Mouse (Mus musculus) embryonic facial prominence, embryonic 14.5 days (tissue): Measurements from ENCODE around the gene Pdzk1ip1. TPM values are rescaled to one million over a fixed set of nuclear protein-coding genes. Genes with fewer than 3 reads are reported as not detected.

Source experiments
- ATAC-seq: fragments of 200-750 bp; cut with Nextera tagmentation; 2 replicates; pipeline ENCODE4 v1.8.0; 2017; ENCODE audit warnings: low read depth, moderate number of reproducible peaks, moderate TSS enrichment
- DNase-seq: peaks from one replicate; pipeline ENCODE4 v3.0.0-alpha.2; 2015; ENCODE audit warnings: low spot score
- H3K27ac ChIP-seq: fragments of 300-500 bp; sonication (generic); replicated peaks from 2 replicates; pipeline ENCODE4 v1.5.1; 2014; ENCODE audit warnings: low read depth, mild to moderate bottlenecking, low read length, moderate library complexity
- H3K27me3 ChIP-seq: fragments of 300-500 bp; sonication (generic); replicated peaks from 2 replicates; pipeline ENCODE4 v1.6.1; 2014; ENCODE audit warnings: low read length; ENCODE audit not compliant: control insufficient read depth, insufficient read depth
- H3K36me3 ChIP-seq: fragments of 300-500 bp; sonication (generic); 2 replicates; pipeline ENCODE4 v1.6.1; 2014; ENCODE audit warnings: low read length, mixed read lengths; ENCODE audit not compliant: control insufficient read depth, insufficient read depth
- H3K4me1 ChIP-seq: fragments of 300-500 bp; sonication (generic); 2 replicates; pipeline ENCODE4 v1.6.1; 2014; ENCODE audit warnings: antibody characterized with exemption, low read length; ENCODE audit not compliant: control insufficient read depth, insufficient read depth
- H3K4me2 ChIP-seq: fragments of 300-500 bp; sonication (generic); 2 replicates; pipeline ENCODE4 v1.6.1; 2014; ENCODE audit warnings: low read depth, mild to moderate bottlenecking, low read length, moderate library complexity, mixed read lengths
- H3K4me3 ChIP-seq: fragments of 300-500 bp; sonication (generic); 2 replicates; pipeline ENCODE4 v1.5.1; 2014; ENCODE audit warnings: low read depth, mild to moderate bottlenecking, low read length
- H3K9ac ChIP-seq: fragments of 300-500 bp; sonication (generic); 2 replicates; pipeline ENCODE4 v1.6.1; 2014; ENCODE audit warnings: low read depth, mild to moderate bottlenecking, low read length, moderate library complexity, mixed read lengths
- H3K9me3 ChIP-seq: fragments of 300-500 bp; sonication (generic); 2 replicates; pipeline ENCODE4 v1.6.1; 2016; ENCODE audit warnings: low read length; ENCODE audit not compliant: control insufficient read depth
- WGBS: fragments of 180-500 bp; shearing (Covaris S2); extraction: QIAGEN DNeasy Blood & Tissue Kit; methylation state at CpG from one replicate; pipeline ENCODE4 v1.1.7; 2014; 5-methylcytosine and 5-hydroxymethylcytosine counted together
- polyA plus RNA-seq: library from polyadenylated mRNA; unstranded; fragments of >200 nt; fragmentation: Nextera tagmentation; extraction: Ambion mirVana; gene quantifications from 2 replicates; pipeline ENCODE4 v1.2.1, GENCODE M21; 2014

Gene Pdzk1ip1
- polyA plus RNA-seq, 1 experiment from 2014 or later = 18.5 TPM

DNA sequence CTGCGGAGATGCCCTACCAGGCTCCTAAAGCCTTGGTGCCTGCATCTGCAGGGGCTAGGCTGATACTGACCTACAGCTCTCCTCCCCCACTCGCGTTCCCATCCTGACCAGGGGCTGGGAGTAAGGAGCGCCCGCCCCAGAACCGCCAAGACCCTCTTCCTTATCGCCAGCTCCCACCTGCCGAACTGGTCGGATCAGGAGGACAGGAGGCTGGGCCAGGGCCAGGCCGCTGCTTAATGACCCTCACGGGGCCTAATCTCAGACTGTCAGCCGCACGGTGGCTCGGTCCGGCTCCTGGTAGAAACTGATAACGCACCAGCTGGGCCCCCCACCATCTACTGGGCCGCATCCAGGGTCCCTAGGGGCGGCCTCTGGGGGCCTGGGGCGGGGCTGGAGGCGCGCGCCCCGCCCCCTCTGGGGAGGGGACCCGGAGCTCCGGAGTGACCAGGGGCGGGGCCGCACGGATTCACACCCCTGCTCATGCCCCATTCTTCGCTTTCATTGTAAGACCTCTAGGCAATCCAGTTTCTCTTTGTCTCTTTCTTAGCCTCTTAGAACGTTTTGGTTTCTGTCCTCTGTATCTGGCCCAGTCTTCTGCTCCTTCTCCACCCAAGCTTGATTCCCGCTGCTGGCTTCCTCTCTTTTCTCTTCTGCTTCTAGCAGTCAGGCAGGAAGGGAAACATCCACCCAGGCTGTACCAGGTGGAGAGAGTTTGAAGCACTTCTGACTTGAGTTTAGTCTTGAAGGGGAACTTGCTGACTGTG lies 7.3 kb downstream of the Pdzk1ip1 start:
- ATAC-seq (peak; percentile 42; the same call in 1 of the 2 replicates), DNase-seq (peak; percentile 21)
- Histone ChIP-seq H3K4me3 (peak overlapping the region; percentile 33), H3K4me1 (peaks cover 9% of the 10 kb centered on the region; the same call in 1 of the 2 replicates), H3K4me2 (peak overlapping the region; percentile 77), H3K9me3 (no peaks in the 10 kb centered on the region), H3K27me3 (peaks cover 41% of the 10 kb centered on the region), H3K36me3 (no peaks in the 10 kb centered on the region), H3K9ac (peak overlapping the region; percentile 49), H3K27ac (peak overlapping the region; percentile 15; the same call in 1 of the 2 replicates)
- WGBS = 2% methylated on average over 29 of the region's 31 CpGs

DNA sequence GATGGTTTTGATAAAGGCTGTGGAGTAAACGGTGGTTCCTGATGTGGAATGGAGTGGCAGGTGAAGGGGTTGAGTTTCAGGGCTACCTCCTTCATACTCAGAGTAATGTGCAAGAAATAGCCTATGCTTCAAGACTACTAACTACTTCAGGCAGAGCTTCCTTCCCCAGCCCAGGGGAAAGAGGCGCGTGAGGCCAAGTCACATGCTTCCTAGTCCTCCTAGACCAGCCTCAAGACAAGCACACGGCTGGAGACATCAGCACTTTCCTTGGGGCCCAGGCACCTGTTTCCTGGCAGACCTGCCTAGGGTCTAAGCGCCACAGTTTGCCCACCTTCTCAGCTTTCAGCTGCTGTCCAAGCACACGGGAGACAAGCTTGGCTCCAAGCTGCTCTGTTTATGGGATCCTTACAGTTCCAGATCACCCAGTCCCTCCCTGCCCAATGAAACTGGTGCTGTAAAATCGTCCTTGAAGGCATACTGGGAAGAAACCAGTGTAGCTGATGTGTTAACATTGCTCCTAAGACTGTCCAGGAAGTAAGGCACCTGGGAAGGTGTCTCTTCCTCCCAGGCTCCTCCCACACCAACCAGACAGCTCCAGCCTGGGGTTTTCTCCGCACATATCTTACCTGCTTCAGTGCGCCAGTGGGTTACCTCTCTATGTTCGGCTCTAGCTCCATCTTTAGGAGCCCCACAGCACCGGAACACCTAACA lies 8.1 kb downstream of the Pdzk1ip1 start:
- peak overlapping the region; percentile 9 for H3K4me3 ChIP-seq
- no peak for DNase-seq
- no peaks in the 10 kb centered on the region for H3K36me3 ChIP-seq
- H3K4me2 ChIP-seq = peak overlapping the region; percentile 77
- 10% methylated on average over 11 of the region's 11 CpGs for WGBS
- H3K27me3 ChIP-seq = peaks cover 41% of the 10 kb centered on the region
- no peak overlapping the region for H3K27ac ChIP-seq
- no peak overlapping the region for H3K9ac ChIP-seq
- peaks cover 9% of the 10 kb centered on the region; the same call in 1 of the 2 replicates for H3K4me1 ChIP-seq
- no peak for ATAC-seq
- H3K9me3 ChIP-seq = no peaks in the 10 kb centered on the region

DNA sequence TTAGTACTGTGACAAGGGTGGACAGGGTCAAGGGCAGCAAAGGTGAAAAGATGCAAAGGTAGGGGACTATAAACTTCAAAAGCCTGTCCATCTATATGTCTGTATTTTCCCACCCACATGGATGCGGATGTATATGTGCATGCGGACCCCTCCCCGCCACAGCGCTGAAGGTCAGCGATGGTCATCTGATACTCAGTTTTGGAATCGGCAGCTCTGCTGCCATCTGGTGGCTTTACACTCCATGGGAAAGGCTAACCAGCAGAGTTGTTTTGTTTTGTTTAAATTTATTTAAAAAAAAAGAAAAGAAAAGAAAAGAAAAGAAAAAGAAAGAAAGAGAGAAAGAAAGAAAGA lies 8.6 kb downstream of the Pdzk1ip1 start:
- H3K9me3 ChIP-seq = no peaks in the 10 kb centered on the region
- no peak overlapping the region for H3K9ac ChIP-seq
- peaks cover 9% of the 10 kb centered on the region; the same call in 1 of the 2 replicates for H3K4me1 ChIP-seq
- H3K4me3 ChIP-seq = peak overlapping the region; percentile 9; the same call in 1 of the 2 replicates
- DNase-seq (peak; percentile 19), ATAC-seq (no peak)
- 0% methylated on average over 6 of the region's 6 CpGs for WGBS
- H3K36me3 ChIP-seq = no peaks in the 10 kb centered on the region
- H3K27me3 ChIP-seq = peaks cover 41% of the 10 kb centered on the region
- H3K4me2 ChIP-seq = peak overlapping the region; percentile 37
- no peak overlapping the region for H3K27ac ChIP-seq

DNA sequence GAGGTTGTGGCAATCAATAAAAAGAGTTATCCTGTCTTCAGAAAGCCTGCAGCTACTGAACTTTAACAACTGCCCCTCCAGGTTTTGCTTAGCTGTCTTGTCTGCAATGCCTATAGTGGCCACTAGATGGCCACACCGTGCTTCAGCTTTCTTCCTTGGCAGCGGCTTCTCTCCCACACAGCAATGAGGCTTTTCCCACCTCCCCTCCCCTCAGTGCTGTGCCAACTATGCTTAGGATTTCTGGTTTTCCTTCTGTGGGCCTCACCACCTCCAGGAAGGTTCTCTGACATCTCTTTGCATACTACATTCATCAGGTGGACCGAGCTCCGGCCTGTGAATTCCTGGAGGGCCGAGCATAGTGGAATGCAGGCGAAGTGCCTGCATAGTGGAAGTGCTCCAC lies 13.2 kb downstream of the Pdzk1ip1 start:
- DNase-seq (peak; percentile 77), ATAC-seq (0 out of 2 replicates have a peak, but pooled peaks have one; percentile 53)
- Histone ChIP-seq H3K4me1 (no peaks in the 10 kb centered on the region), H3K36me3 (no peaks in the 10 kb centered on the region), H3K4me3 (no peak overlapping the region), H3K27me3 (peaks cover 12% of the 10 kb centered on the region), H3K27ac (no peak overlapping the region), H3K9me3 (no peaks in the 10 kb centered on the region), H3K4me2 (peak overlapping the region; percentile 37; the same call in 1 of the 2 replicates), H3K9ac (no peak overlapping the region)
- 36% methylated on average over 6 of the region's 6 CpGs for WGBS

DNA sequence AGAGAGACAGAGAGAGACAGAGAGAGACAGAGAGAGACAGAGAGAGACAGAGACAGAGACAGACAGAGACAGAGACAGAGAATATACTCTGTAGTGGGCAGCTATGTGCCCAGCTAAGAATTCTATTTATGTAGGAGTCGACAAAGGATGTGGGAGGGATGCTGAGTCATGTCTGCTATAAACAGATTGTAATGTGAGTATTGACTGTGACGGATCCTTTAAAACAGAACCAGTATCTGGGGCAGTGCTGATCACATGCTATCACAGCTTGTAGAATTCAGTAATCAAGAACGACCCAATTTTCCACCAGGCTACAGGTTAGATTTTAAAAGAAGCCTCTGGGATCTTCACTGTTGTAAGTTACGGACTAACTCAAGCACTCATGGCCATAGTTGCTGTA lies 15.0 kb downstream of the Pdzk1ip1 start:
- Histone ChIP-seq H3K27me3 (no peaks in the 10 kb centered on the region), H3K4me1 (no peaks in the 10 kb centered on the region), H3K4me3 (no peak overlapping the region), H3K9ac (no peak overlapping the region), H3K27ac (no peak overlapping the region), H3K4me2 (no peak overlapping the region), H3K36me3 (no peaks in the 10 kb centered on the region), H3K9me3 (no peaks in the 10 kb centered on the region)
- no peak for ATAC-seq
- no peak for DNase-seq
- WGBS = 48% methylated on average over 4 of the region's 4 CpGs

DNA sequence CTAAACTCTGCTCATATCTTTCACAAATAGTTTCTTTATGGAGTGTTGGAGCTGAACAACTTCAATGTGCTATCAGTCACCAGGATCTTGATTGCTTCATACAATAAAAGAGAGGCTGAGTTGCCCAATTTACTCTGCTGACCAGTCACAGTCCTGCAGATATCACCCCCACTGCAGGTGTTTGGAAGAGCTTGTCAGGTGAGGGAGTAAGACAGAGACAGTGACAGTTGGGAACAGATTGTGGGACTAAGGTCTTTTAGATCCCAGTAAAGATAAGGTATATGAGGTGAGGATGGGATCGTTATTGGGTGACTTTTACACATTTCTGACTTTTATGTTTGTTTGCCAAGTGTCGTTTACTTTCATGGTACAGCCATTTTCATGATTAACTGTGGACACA lies 22.7 kb downstream of the Pdzk1ip1 start:
- H3K9ac ChIP-seq = no peak overlapping the region
- H3K27ac ChIP-seq = no peak overlapping the region
- WGBS = 75% methylated on average over 2 of the region's 2 CpGs
- ATAC-seq (no peak), DNase-seq (no peak)
- H3K36me3 ChIP-seq = no peaks in the 10 kb centered on the region
- H3K9me3 ChIP-seq = no peaks in the 10 kb centered on the region
- no peaks in the 10 kb centered on the region for H3K27me3 ChIP-seq
- H3K4me1 ChIP-seq = no peaks in the 10 kb centered on the region
- H3K4me3 ChIP-seq = no peak overlapping the region
- no peak overlapping the region for H3K4me2 ChIP-seq

DNA sequence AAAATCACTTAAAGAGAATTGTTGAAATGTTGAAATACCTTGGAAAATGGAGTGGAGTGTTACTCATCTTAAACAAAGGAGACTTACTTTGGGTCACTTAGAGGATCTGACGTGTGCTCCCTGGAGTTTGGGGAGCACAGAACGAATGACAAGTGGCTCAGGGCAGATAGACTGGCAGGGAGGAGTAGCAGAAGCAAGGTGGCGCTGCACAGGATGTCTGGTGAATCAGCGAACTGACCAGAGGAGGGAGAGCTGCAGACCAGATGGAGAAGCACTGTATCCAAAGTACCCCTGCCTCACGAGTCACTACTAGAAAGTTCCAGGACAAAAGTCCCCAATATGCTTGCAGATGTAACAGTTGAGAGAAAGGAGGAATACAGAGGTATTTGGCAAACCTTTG lies 24.8 kb downstream of the Pdzk1ip1 start:
- Histone ChIP-seq H3K36me3 (no peaks in the 10 kb centered on the region), H3K4me2 (no peak overlapping the region)
- 17% methylated on average over 5 of the region's 5 CpGs for WGBS

DNA sequence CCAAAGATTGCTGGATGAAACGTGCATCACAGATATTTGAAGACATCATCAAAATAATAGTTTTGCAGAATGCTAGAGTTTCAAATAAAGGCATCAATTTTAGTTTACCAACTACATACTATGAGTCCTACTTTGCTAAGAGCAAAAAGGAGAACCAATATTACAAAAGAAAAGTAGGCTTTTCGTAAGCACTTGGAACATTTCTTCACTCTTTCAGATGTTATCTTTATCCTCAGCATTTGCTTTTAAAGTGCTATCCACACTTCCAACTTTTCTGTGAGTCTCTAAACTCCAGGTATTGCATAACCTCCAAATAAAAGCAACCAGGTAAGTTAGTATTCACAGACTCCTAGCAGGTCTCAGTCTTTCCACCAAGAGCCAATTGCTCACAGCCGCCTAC lies 31.1 kb downstream of the Pdzk1ip1 start:
- WGBS = 80% methylated on average over 3 of the region's 3 CpGs
- H3K36me3 ChIP-seq = no peaks in the 10 kb centered on the region
- ATAC-seq (no peak), DNase-seq (no peak)
- no peaks in the 10 kb centered on the region for H3K27me3 ChIP-seq
- H3K4me2 ChIP-seq = no peak overlapping the region
- H3K27ac ChIP-seq = no peak overlapping the region
- H3K9me3 ChIP-seq = no peaks in the 10 kb centered on the region
- no peak overlapping the region for H3K4me3 ChIP-seq
- no peak overlapping the region for H3K9ac ChIP-seq
- H3K4me1 ChIP-seq = no peaks in the 10 kb centered on the region

More for the DNA sequence above, 24.8 kb downstream of the Pdzk1ip1 start:
- ATAC-seq = no peak
- Histone ChIP-seq H3K27me3 (no peaks in the 10 kb centered on the region), H3K9me3 (no peaks in the 10 kb centered on the region), H3K9ac (no peak overlapping the region), H3K4me1 (no peaks in the 10 kb centered on the region), H3K4me3 (no peak overlapping the region), H3K27ac (no peak overlapping the region)
- DNase-seq = no peak
